In the genomic region with DNA sequence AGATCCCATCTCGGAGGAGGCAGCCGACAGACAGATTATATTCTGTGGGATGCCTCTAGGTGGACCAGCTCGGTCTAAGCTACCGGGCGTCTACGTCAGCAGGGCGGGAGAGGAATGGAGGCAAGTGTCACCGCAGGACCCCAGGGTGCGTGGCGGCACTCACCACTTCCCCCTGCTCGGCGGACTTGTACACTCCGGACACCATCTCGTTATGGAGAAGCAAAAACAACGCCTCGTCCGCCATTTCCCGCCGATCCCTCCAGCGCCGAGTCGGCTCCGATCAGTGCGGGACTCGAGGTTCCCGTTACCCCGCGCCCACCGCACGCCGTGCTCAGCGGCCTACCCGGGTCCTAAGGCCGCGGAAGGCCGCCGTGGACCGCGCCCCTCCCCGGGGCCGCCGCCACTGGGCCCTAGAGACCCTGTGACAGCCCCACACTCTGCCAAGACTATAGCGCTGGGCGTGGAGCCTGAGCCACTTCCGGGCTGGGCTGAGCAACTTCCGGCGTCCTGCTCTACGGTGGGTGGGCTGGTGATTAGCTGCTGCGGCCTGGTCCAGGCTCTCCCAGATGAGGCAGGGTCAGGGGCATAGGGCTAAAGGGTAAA, we compare ENCODE assay signal across 8 mouse cellular contexts. TPM values are rescaled to one million over a fixed set of nuclear protein-coding genes. Genes with fewer than 3 reads are reported as not detected.
DNase-seq lines count a peak whose midpoint lies in the region; ATAC-seq and TF ChIP-seq lines count a peak whose summit lies in the region.

A gene (minus strand): TSS at position 480 of the 603 bp plus-strand sequence.

- DNase-seq in c-Kit-positive CD71-positive TER-119-positive erythroid progenitor cells, embryonic 14.5 days (ENCODE audit: low spot score): peak; percentile 64
- peak; percentile 83 to 86 for DNase-seq in kidney, postnatal 36 days
- peak; percentile 86 for DNase-seq in neural tube, embryonic 11.5 days (ENCODE audit: low spot score)

- peak within 1 kb of the TSS; percentile 43 for H3K27ac ChIP-seq in ES-Bruce4 (ENCODE audit: insufficient read depth, low read length)
- peak within 1 kb of the TSS; percentile 91 for H3K27ac ChIP-seq in forebrain, embryonic 12.5 days
- H3K27ac ChIP-seq in heart, embryonic 16.5 days (ENCODE audit: low read length): peak within 1 kb of the TSS; percentile 96
- peak within 1 kb of the TSS; percentile 94 for H3K27ac ChIP-seq in liver, embryonic 15.5 days (replicated peaks)
- peak within 1 kb of the TSS; percentile 86 for H3K27ac ChIP-seq in neural tube, embryonic 11.5 days (ENCODE audit: low read depth, low read length)
- H3K27ac ChIP-seq in stomach, embryonic 16.5 days (ENCODE audit: low read length): peak within 1 kb of the TSS; percentile 86

- peak; percentile 86 for TF ChIP-seq POLR2A in ES-Bruce4 (IDR thresholded peaks at IDR 0.05; ENCODE audit: insufficient read depth, low read length)

- no peaks in the 10 kb centered on the region for H3K27me3 ChIP-seq in ES-Bruce4 (ENCODE audit: control insufficient read depth, insufficient read depth, low read length, poor library complexity, severe bottlenecking)
- H3K27me3 ChIP-seq in forebrain, embryonic 12.5 days: no peaks in the 10 kb centered on the region
- peaks cover 2% of the 10 kb centered on the region; the same call in 1 of the 2 replicates for H3K27me3 ChIP-seq in heart, embryonic 16.5 days (ENCODE audit: control insufficient read depth, insufficient read depth, low read length)
- H3K27me3 ChIP-seq in liver, embryonic 15.5 days: no peaks in the 10 kb centered on the region
- H3K27me3 ChIP-seq in neural tube, embryonic 11.5 days (ENCODE audit: control insufficient read depth, insufficient read depth, low read length): no peaks in the 10 kb centered on the region
- no peaks in the 10 kb centered on the region for H3K27me3 ChIP-seq in stomach, embryonic 16.5 days (ENCODE audit: control insufficient read depth, insufficient read depth, low read length)

- H3K4me2 ChIP-seq in forebrain, embryonic 12.5 days: peak within 1 kb of the TSS; percentile 70
- peak within 1 kb of the TSS; percentile 94 for H3K4me2 ChIP-seq in heart, embryonic 16.5 days (ENCODE audit: low read depth, low read length)
- peak within 1 kb of the TSS; percentile 80 for H3K4me2 ChIP-seq in liver, embryonic 15.5 days
- H3K4me2 ChIP-seq in neural tube, embryonic 11.5 days (ENCODE audit: low read depth): peak within 1 kb of the TSS; percentile 86
- H3K4me2 ChIP-seq in stomach, embryonic 16.5 days (ENCODE audit: low read depth, low read length): peak within 1 kb of the TSS; percentile 65

- peak; percentile 51; the same call in 1 of the 2 replicates for TF ChIP-seq EP300 in ES-Bruce4 (IDR thresholded peaks at IDR 0.05; ENCODE audit: insufficient read depth, low read depth, low read length)

- no peak for TF ChIP-seq CTCF in ES-Bruce4 (IDR thresholded peaks at IDR 0.05; ENCODE audit: low read depth, low read length)

- H3K9me3 ChIP-seq in ES-Bruce4 (replicated peaks; ENCODE audit: control insufficient read depth, insufficient read depth, low read length, poor library complexity, severe bottlenecking): no peaks in the 10 kb centered on the region
- H3K9me3 ChIP-seq in forebrain, embryonic 12.5 days: no peaks in the 10 kb centered on the region
- H3K9me3 ChIP-seq in heart, embryonic 16.5 days (replicated peaks; ENCODE audit: control insufficient read depth, low read length): no peaks in the 10 kb centered on the region
- no peaks in the 10 kb centered on the region for H3K9me3 ChIP-seq in liver, embryonic 15.5 days (replicated peaks)
- no peaks in the 10 kb centered on the region for H3K9me3 ChIP-seq in neural tube, embryonic 11.5 days (ENCODE audit: control insufficient read depth, low read length)
- H3K9me3 ChIP-seq in stomach, embryonic 16.5 days (replicated peaks; ENCODE audit: control insufficient read depth, low read length): 0 out of 2 replicates have a peak, but pooled peaks cover 3% of the 10 kb centered on the region

- peak within 1 kb of the TSS; percentile 74 for H3K4me3 ChIP-seq in ES-Bruce4 (ENCODE audit: low read depth, low read length)
- H3K4me3 ChIP-seq in forebrain, embryonic 12.5 days (replicated peaks): peak within 1 kb of the TSS; percentile 88
- H3K4me3 ChIP-seq in heart, embryonic 16.5 days (ENCODE audit: low read length): peak within 1 kb of the TSS; percentile 91
- peak within 1 kb of the TSS; percentile 96 for H3K4me3 ChIP-seq in liver, embryonic 15.5 days (replicated peaks)
- H3K4me3 ChIP-seq in neural tube, embryonic 11.5 days (ENCODE audit: low read depth, low read length): peak within 1 kb of the TSS; percentile 71
- peak within 1 kb of the TSS; percentile 77 for H3K4me3 ChIP-seq in stomach, embryonic 16.5 days (replicated peaks; ENCODE audit: low read length)

- H3K4me1 ChIP-seq in ES-Bruce4 (ENCODE audit: control insufficient read depth, insufficient read depth, low read length): no peaks in the 10 kb centered on the region
- H3K4me1 ChIP-seq in forebrain, embryonic 12.5 days: peaks cover 20% of the 10 kb centered on the region
- H3K4me1 ChIP-seq in heart, embryonic 16.5 days (ENCODE audit: control insufficient read depth, insufficient read depth, low read length): peaks cover 16% of the 10 kb centered on the region
- H3K4me1 ChIP-seq in liver, embryonic 15.5 days (replicated peaks): peaks cover 50% of the 10 kb centered on the region
- H3K4me1 ChIP-seq in neural tube, embryonic 11.5 days (ENCODE audit: control insufficient read depth, insufficient read depth, low read length): peaks cover 6% of the 10 kb centered on the region; the same call in 1 of the 2 replicates
- peaks cover 12% of the 10 kb centered on the region; the same call in 1 of the 2 replicates for H3K4me1 ChIP-seq in stomach, embryonic 16.5 days (ENCODE audit: control insufficient read depth, insufficient read depth, low read length)

- peak within 1 kb of the TSS; percentile 75 for H3K9ac ChIP-seq in ES-Bruce4 (ENCODE audit: low read depth, poor library complexity, severe bottlenecking)
- H3K9ac ChIP-seq in forebrain, embryonic 12.5 days: peak within 1 kb of the TSS; percentile 90
- H3K9ac ChIP-seq in heart, embryonic 16.5 days (ENCODE audit: low read length): peak within 1 kb of the TSS; percentile 98
- H3K9ac ChIP-seq in liver, embryonic 15.5 days: peak within 1 kb of the TSS; percentile 96
- peak within 1 kb of the TSS; percentile 87 for H3K9ac ChIP-seq in neural tube, embryonic 11.5 days (ENCODE audit: low read length)
- H3K9ac ChIP-seq in stomach, embryonic 16.5 days (ENCODE audit: low read length): peak within 1 kb of the TSS; percentile 98

- under 1% methylated on average over 49 of the region's 49 CpGs for WGBS in forebrain, embryonic 12.5 days
- WGBS in heart, embryonic 16.5 days: under 1% methylated on average over 49 of the region's 49 CpGs
- under 1% methylated on average over 49 of the region's 49 CpGs for WGBS in liver, embryonic 15.5 days (ENCODE audit: insufficient replicate concordance)
- WGBS in neural tube, embryonic 11.5 days: under 1% methylated on average over 49 of the region's 49 CpGs
- WGBS in stomach, embryonic 16.5 days: under 1% methylated on average over 49 of the region's 49 CpGs

- peak; percentile 97 for ATAC-seq in forebrain, embryonic 12.5 days (ENCODE audit: low FRiP score)
- ATAC-seq in heart, embryonic 16.5 days (replicated peaks; ENCODE audit: extremely low read depth, insufficient read depth, low FRiP score): peak; percentile 95
- peak; percentile 92 for ATAC-seq in liver, embryonic 15.5 days (ENCODE audit: insufficient read depth)
- peak; percentile 98 for ATAC-seq in neural tube, embryonic 11.5 days (ENCODE audit: insufficient read depth, low FRiP score, low TSS enrichment)
- peak; percentile 96 for ATAC-seq in stomach, embryonic 16.5 days (ENCODE audit: insufficient read depth, low FRiP score)

- H3K36me3 ChIP-seq in ES-Bruce4 (ENCODE audit: control insufficient read depth, insufficient read depth, low read length, poor library complexity, severe bottlenecking): no peaks in the 10 kb centered on the region
- peaks cover 13% of the 10 kb centered on the region for H3K36me3 ChIP-seq in forebrain, embryonic 12.5 days (replicated peaks)
- peaks cover 10% of the 10 kb centered on the region for H3K36me3 ChIP-seq in heart, embryonic 16.5 days (ENCODE audit: control insufficient read depth, insufficient read depth)
- H3K36me3 ChIP-seq in liver, embryonic 15.5 days (replicated peaks): peaks cover 31% of the 10 kb centered on the region
- peaks cover 1% of the 10 kb centered on the region; the same call in 1 of the 2 replicates for H3K36me3 ChIP-seq in neural tube, embryonic 11.5 days (ENCODE audit: control insufficient read depth, insufficient read depth, low read length)
- H3K36me3 ChIP-seq in stomach, embryonic 16.5 days (ENCODE audit: control insufficient read depth, insufficient read depth, low read length): peaks cover 9% of the 10 kb centered on the region

RNA-seq across cellular contexts. Expression of the gene that starts here (rescaled TPM):
- polyA plus RNA-seq in ES-Bruce4 (2011; ENCODE audit: insufficient read depth, insufficient read length, low read depth, missing spikeins): 73.7 and 92.5 TPM in 2 replicates
- 100.0 and 106 TPM in 2 replicates for polyA plus RNA-seq in forebrain, embryonic 12.5 days (2016; fragmentation: Nextera tagmentation; extraction: Ambion mirVana)
- 88.5 and 110 TPM in 2 replicates for polyA plus RNA-seq in heart, embryonic 16.5 days (2015; fragmentation: Nextera tagmentation; extraction: Ambion mirVana)
- 46.7 and 50.4 TPM in 2 replicates for polyA plus RNA-seq in liver, embryonic 15.5 days (2015; fragmentation: Nextera tagmentation; extraction: Ambion mirVana)
- polyA plus RNA-seq in neural tube, embryonic 11.5 days (2014; fragmentation: Nextera tagmentation; extraction: Ambion mirVana): 73.2 and 74.9 TPM in 2 replicates
- 80.7 and 90.5 TPM in 2 replicates for polyA plus RNA-seq in stomach, embryonic 16.5 days (2015; fragmentation: Nextera tagmentation; extraction: Ambion mirVana)

Comparison
In these comparisons a context has a peak if more than half of its experiments do, and no peak if none do; other contexts are left out.
1. Peak in every context shown above with its lines: DNase-seq, ATAC-seq, H3K4me3 ChIP-seq and H3K27ac ChIP-seq.
2. H3K27ac ChIP-seq: peak in every context shown above with its lines; median percentile 96 in heart, embryonic 16.5 days; 94 in liver, embryonic 15.5 days; 91 in forebrain, embryonic 12.5 days; 86 in neural tube, embryonic 11.5 days; 86 in stomach, embryonic 16.5 days; 43 in ES-Bruce4.